Mouse (Mus musculus) common myeloid progenitor, adult 5-6 weeks (primary cell): ENCODE measurements around the gene Abraxas1. TPM values are rescaled to one million over a fixed set of nuclear protein-coding genes. Genes with fewer than 3 reads are reported as not detected.

Source experiments
- ATAC-seq: replicated peaks from 2 replicates; pipeline ENCODE4 v1.8.0; 2016; ENCODE audit warnings: low read depth, mild to moderate bottlenecking, moderate TSS enrichment, inconsistent platforms; ENCODE audit not compliant: poor library complexity, severe bottlenecking
- total RNA-seq: library from RNA; stranded (forward); fragments of 200-1000, 187-1606 nt; gene quantifications from 2 replicates; pipeline ENCODE4 v1.2.3, GENCODE M21; 2017

Abraxas1 gene
- total RNA-seq, 1 experiment from 2014 or later = 39.5 TPM

- ATAC-seq = no peak
These were observed 5.8 kb upstream of the Abraxas1 start for GRCm38 (mm10) chr5:100826531-100826930.

DNA sequence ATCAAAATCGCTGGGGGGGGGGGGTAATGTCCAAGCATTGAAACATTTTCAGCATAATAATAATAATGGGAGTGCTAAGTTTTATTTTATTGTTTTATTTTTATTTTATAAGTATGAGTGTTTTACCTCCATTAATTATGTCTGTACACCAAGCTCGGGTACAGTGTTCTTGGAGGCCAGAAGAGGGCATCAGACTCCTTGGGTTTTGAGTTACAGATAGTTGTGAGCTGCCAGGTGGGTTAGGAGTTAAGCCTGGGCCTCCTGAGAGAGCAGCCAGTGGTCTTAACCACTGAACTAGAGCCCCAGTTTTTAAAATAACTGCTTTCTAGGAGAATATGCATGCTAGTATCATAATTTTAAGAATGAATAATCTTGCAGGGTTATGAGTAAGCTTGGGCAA lies 5.2 kb upstream of the Abraxas1 start:
- peak; percentile 67 for ATAC-seq

- no peak for ATAC-seq
These were observed 2.1 kb upstream of the Abraxas1 start for GRCm38 (mm10) chr5:100822826-100823225.

GRCm38 (mm10) chr5:100821375-100821774 lies 610 bp upstream of the Abraxas1 start:
- ATAC-seq = peak; percentile 37; the same call in 1 of the 2 replicates

- 0 out of 2 replicates have a peak, but pooled peaks have one; percentile 37 for ATAC-seq
These were observed 941 bp downstream of the Abraxas1 start for GRCm38 (mm10) chr5:100819568-100820480.

GRCm38 (mm10) chr5:100818341-100818740 lies 2.4 kb downstream of the Abraxas1 start:
- ATAC-seq = no peak

DNA sequence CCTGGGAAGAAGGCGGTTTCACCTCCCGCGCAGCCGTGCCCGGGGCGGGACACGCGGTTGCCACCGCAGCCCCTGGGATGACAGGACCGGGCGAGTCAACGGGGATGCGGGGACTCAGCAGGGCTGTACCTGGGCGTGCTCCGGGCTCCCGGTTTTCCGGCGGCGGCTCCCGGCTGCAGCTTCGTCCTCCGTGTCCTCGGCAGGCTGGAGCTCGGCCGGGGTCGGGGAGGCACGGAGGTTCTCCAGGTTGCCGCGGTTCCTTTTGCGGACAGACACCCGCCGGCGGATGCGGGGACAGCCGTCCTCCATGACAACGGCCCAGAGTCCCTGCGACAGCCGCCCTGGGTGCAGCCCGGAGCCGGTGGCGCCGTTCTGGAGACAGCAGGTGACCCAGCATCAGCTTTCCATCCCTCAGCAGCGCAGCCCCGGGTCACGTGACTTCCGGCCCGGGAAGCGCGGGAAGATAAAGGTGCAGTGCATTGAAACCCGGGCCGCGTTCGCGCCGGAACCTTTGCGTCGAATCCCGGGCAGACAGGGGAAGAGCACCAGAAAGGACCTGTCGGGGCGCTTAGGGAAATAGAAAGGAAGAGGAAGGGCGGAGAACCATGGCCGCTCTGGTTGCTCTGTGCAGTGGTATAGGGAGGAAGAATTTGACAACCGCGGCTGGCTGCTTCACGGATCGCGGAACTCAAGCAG lies 22.5 kb downstream of the Abraxas1 start, which contains the start of the genes Helq and Mrps18c:
Gene Helq (minus strand): TSS at position 434 of the 696 bp plus-strand sequence.
Gene Mrps18c (plus strand): TSS at position 463 of the 696 bp plus-strand sequence.
- ATAC-seq = peak; percentile 99

DNA sequence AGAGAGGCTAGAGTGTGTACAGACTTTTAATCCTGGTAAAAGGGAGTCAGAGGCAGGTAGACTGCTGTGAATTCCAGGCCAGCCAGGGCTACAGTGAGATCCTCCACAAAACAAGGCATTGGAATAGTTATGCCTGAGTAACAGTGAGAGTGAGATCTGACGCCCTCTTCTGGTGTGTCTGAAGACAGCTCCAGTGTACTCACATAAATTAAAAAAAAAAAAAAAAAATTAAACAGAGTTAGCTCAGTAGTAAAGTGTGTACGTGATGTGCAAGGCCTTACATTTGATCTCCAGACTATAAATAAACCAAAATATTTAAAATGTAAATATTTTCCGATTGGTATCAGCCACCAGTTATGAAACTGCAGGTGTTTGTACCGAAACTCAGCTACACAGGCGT lies 26.7 kb downstream of the Abraxas1 start:
- no peak for ATAC-seq

- ATAC-seq = no peak
These were observed 28.5 kb downstream of the Abraxas1 start for GRCm38 (mm10) chr5:100792261-100792660.

DNA sequence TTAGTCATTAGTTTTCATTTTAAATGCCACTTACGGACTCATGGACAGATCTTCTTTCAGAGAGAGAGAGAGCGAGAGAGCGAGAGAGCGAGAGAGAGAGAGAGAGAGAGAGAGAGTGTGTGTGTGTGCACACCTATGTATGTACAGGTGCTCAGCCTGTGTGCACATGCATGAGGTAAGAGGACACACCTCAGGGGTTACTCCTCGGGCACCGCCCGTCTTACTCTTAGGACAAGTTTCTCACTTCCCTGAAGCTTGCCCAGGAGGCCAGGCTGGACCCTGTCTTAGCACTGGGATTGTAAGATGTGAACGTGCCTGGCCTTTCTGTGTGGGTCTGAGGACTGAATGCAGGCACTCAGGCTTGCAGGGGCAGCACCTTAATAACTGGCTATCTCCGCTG lies 33.2 kb downstream of the Abraxas1 start:
- ATAC-seq = no peak

DNA sequence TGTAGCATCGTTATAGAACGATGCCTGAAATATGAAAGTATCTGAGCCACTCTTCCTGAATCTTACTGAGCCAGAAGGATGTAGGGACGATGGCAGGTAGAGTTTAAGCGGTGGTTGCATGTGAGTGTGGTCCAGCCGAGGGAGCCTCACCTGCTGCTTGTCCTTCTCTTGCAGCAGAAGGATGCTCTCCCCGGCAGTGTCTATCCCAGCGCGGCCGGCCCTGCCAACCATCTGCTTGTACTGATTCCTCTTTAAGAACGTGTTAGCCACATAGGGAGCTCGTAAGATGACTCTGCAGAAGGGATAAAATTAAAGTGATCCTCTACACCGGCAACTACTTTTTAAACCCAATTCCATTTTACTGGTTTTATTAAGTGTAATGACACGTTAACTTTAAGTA lies 41.8 kb downstream of the Abraxas1 start:
- ATAC-seq = no peak

DNA sequence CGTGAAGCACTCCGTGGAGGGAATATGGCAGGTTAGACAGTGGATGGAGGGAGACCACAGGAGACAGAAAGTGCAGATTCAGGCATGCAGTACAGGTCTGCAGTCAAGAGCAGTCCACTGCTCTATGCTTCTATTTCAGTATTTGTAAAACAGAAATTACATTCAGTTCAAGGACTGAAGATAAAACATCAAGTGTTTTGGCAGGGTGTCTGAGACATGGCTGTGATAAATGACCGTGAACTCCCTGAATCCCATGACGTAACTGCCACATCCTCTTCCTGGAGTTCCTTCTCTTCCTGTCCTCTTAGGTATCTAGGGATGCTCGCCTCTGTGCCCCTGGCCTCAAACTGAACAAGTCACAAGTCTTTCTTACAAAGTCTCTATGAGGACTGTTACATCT lies 43.9 kb downstream of the Abraxas1 start:
- no peak for ATAC-seq

- ATAC-seq = no peak
These were observed 44.9 kb downstream of the Abraxas1 start for GRCm38 (mm10) chr5:100775778-100776404.

DNA sequence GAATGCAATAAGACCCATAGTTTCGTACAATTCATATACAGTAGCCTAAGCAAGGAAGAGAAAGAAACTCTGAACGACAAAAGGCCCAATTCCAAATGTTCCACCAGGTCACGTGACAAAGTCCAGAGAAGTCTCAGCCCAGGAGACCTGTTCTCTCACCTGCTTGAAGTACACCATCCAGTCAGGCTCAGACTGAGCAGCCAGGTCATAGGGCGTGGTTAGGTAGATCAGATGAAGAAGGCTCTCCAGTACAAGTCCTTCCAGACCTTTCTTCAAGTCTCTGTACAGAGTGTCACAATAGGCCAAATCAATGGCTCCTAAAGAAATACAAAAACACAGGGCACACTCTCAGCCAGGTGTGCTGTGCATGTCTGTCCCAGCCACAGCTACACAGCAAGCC lies 49.2 kb downstream of the Abraxas1 start:
- ATAC-seq = no peak

DNA sequence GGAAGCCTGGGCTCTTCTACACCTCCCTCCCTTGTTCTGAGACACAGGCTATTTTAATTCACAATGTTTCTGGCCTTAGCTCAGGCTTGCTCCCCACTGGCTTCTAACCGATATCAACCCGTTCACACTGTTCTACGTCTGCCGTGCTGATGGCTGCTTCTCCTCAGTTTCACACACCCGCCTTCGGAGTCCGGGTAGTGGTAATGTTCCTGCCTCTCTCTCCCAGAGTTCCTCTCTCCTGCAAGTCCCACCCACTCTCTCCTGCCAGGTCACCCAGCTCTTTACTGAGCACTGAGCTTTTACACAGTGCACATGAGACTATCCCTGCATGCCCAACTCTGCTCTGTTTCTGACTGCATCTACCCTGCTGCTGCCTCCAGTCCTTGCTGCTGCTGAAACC lies 54.7 kb downstream of the Abraxas1 start:
- ATAC-seq = no peak

DNA sequence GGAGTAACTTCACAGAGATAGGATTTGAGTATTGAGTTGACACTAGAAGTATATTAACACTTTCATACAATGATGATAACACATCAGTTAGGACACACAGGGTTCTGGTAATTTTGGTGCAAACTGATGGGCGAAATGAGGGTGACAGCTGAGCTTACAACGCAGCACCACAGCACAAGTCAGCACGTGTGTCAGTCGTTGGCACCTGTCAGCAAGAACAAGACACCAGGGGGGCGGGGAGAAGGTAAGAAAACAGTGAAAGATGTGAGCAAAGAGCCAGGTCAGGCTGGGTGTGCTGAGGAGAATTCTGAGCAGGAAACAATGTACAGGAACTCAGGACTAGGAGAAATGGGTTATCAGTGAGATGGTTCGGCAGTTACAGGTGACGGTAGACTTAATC lies 59.0 kb downstream of the Abraxas1 start:
- ATAC-seq = no peak

DNA sequence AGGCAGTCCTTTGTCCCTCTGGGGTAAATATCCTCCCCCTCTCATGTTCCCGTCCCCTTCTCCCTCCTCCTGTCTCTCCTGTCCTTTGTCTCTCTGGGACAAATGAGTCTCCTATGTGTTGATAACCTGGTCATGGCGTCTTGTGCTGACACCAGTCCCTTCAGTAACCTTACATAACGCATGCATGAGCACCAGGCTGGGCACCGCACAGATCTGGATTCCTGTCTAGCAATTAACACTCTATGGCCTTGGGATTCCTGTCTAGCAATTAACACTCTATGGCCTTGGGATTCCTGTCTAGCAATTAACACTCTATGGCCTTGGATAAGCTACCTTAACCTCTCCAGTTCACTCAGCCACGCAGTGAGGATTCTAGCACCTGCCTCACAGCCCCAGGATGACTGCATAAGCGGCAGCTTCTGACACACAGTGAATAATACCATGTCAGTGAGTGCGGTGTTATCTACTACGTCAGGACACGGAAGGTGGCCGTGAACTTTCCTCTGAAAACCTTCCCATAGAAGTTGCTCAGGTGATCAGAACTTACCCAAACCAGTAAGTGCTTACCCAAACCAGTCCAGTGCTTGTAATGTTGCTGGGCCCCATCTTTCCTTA lies 60.6 kb downstream of the Abraxas1 start:
- ATAC-seq = no peak

DNA sequence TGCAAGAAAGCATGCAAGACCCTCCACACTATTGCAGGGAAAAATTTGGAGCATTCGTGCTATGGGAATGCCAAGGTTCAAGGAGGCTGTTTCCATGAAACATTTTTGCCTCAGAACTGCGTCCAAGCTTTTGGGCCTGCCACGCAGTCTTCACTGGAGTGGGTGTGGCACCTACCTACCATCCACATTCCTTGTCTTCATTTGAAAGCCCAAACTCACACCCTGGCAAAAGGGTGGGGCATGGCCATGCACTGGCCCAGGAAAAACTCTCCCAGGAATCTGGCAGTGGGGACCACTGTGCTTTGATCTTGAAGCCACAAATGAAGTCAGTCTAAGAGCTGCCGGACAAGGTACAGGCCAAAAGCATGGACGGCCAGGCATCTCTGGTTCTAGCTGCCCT lies 62.6 kb downstream of the Abraxas1 start:
- ATAC-seq = no peak
